Mouse (Mus musculus) olfactory bulb, adult 2 months (tissue): ENCODE results near the gene Ostf1.

ENCODE experiments used
- CTCF ChIP-seq: fragments of 200-500 bp; IDR thresholded peaks from 2 replicates; pipeline ENCODE4 v1.5.1; 2012; ENCODE audit warnings: low read depth, mild to moderate bottlenecking, low read length, moderate library complexity; ENCODE audit not compliant: insufficient read depth
- POLR2A ChIP-seq: fragments of 200-500 bp; IDR thresholded peaks from 2 replicates; pipeline ENCODE4 v1.6.1; 2012; ENCODE audit warnings: mild to moderate bottlenecking, low read depth, low read length, moderate library complexity; ENCODE audit not compliant: insufficient read depth

DNA sequence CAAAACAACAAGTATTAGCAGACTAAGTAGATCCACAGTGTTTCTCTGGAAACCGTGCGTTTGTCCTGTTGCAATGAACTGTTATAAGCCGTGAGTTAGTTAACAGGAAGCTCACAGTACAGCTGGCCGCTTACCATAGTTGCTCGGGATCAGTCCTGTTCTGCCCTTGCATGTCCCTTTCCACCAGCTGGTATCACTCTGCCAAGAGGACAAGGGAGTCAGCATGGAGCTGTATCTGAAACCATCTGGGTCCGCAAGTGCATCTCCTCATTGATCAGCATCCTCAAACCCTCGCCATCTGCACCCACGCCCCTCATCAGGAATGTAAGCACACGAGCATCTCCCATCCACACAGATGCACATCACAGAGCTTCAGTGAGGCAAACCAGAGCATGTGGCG is 37.9 kb downstream of the Ostf1 start:
- TF ChIP-seq POLR2A (no peak), CTCF (no peak)
